Mouse (Mus musculus) stomach, embryonic 15.5 days (tissue): Measurements from ENCODE around the gene Apol9b. TPM values are rescaled to one million over a fixed set of nuclear protein-coding genes. Genes with fewer than 3 reads are reported as not detected.

Experiments used
- ATAC-seq: fragments of 200-750 bp; cut with Nextera tagmentation; 2 replicates; pipeline ENCODE4 v1.8.0; 2017; ENCODE audit warnings: low read depth, moderate number of reproducible peaks, moderate TSS enrichment; ENCODE audit not compliant: insufficient read depth, low FRiP score
- H3K27ac ChIP-seq: fragments of 300-500 bp; sonication (generic); 2 replicates; pipeline ENCODE4 v1.5.1; 2015; ENCODE audit warnings: mild to moderate bottlenecking, inconsistent platforms
- H3K27me3 ChIP-seq: fragments of 300-500 bp; sonication (generic); replicated peaks from 2 replicates; pipeline ENCODE4 v1.6.1; 2015; ENCODE audit warnings: inconsistent platforms
- H3K36me3 ChIP-seq: fragments of 300-500 bp; sonication (generic); 2 replicates; pipeline ENCODE4 v1.6.1; 2015; ENCODE audit warnings: inconsistent platforms
- H3K4me1 ChIP-seq: fragments of 300-500 bp; sonication (generic); 2 replicates; pipeline ENCODE4 v1.6.1; 2015; ENCODE audit warnings: inconsistent platforms
- H3K4me2 ChIP-seq: fragments of 300-500 bp; sonication (generic); 2 replicates; pipeline ENCODE4 v1.6.1; 2015; ENCODE audit warnings: mild to moderate bottlenecking, inconsistent platforms
- H3K4me3 ChIP-seq: fragments of 300-500 bp; sonication (generic); replicated peaks from 2 replicates; pipeline ENCODE4 v1.5.1; 2015; ENCODE audit warnings: inconsistent platforms
- H3K9ac ChIP-seq: fragments of 300-500 bp; sonication (generic); 2 replicates; pipeline ENCODE4 v1.6.1; 2015; ENCODE audit warnings: inconsistent platforms
- H3K9me3 ChIP-seq: fragments of 300-500 bp; sonication (generic); 2 replicates; pipeline ENCODE4 v1.6.1; 2016; ENCODE audit warnings: inconsistent platforms
- WGBS: fragments of 180-500 bp; shearing (Covaris S2); methylation state at CpG from one replicate; pipeline ENCODE4 v1.1.7; 2015; 5-methylcytosine and 5-hydroxymethylcytosine counted together
- polyA plus RNA-seq: library from polyadenylated mRNA; unstranded; fragments of >200 nt; fragmentation: Nextera tagmentation; extraction: Ambion mirVana; gene quantifications from 2 replicates; pipeline ENCODE4 v1.2.1, GENCODE M21; 2015

Gene Apol9b
- polyA plus RNA-seq, 1 experiment from 2014 or later: 0.13 TPM

DNA sequence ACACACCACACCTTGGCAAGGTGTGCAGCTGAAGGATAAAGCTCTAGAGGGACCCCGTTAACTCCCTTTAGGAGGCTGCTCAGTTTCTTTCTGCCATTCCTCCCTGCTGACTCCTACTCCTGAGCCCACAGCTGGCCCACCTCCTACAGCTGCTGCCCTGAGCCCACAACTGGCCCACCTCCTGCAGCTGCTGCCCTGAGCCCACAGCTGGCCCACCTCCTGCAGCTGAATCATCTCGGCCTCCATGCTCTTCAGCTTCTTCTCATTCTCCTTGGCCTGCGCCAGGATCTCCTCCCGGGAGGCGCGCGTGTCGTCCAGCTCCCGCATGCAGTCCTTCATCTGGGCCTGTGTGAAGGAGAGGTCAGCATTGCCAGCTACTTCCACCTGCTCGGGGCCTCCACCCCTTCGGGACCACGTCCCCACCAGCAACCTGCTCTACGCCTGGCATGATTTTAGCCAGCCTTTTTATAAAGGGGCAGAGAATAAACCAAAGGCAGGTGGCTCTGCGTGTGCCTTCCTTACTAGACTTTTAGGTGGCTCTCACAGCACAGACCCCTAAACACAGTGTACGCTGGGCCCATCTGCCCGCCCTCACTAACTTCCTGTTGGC, 36.8 kb downstream of the Apol9b start:
- no peaks in the 10 kb centered on the region for H3K27me3 ChIP-seq
- peaks cover 95% of the 10 kb centered on the region for H3K36me3 ChIP-seq
- 0 out of 2 replicates have a peak overlapping the region, but pooled peaks have one; percentile 5 for H3K27ac ChIP-seq
- no peaks in the 10 kb centered on the region for H3K9me3 ChIP-seq
- no peak overlapping the region for H3K4me2 ChIP-seq
- 84% methylated on average over 16 of the region's 16 CpGs for WGBS
- no peak overlapping the region for H3K4me3 ChIP-seq
- ATAC-seq: no peak
- no peak overlapping the region for H3K9ac ChIP-seq
- H3K4me1 ChIP-seq: no peaks in the 10 kb centered on the region

DNA sequence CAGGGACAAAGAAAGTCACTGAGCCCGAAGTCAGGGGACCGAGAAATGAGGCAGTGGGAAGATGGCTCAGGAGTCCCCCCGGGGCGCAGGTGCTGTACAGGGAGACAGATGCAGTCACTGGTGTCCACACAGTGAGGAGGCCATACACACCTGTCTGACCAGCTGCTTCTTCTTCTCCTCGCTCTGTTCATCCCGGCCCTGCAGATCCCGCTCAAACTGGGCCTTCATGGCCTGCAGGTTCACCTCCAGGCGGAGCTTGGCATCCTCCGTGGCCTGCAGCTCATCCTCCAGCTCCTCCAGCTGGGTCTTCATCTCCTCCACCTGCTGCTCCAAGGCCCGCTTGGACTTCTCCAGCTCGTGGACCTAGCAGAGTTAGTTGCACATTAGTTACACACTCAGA, 38.1 kb downstream of the Apol9b start:
- H3K9me3 ChIP-seq: no peaks in the 10 kb centered on the region
- no peak overlapping the region for H3K27ac ChIP-seq
- 91% methylated on average over 11 of the region's 11 CpGs for WGBS
- ATAC-seq: no peak
- H3K36me3 ChIP-seq: peaks cover 96% of the 10 kb centered on the region
- no peak overlapping the region for H3K4me3 ChIP-seq
- H3K4me1 ChIP-seq: no peaks in the 10 kb centered on the region
- no peaks in the 10 kb centered on the region for H3K27me3 ChIP-seq
- no peak overlapping the region for H3K9ac ChIP-seq
- no peak overlapping the region for H3K4me2 ChIP-seq

DNA sequence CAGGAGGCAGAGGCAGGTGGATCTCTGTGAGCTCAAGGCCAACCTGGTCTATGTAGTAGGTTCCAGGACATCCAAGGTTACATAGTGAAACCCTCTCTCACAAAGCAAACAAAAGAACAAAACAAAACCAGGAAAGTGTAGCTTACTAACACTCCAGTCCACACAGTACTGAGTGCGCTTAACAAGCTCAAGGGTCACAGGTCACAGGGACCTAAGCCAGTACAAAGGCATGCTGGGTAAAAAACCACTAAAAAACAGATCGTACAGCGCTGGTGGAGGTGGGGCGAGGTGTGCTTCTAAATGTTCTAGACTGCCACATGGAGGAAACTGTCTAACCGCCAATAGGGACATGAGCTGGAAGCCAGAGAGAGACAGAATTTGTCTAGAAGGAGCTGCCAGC, 41.5 kb downstream of the Apol9b start:
- no peaks in the 10 kb centered on the region for H3K27me3 ChIP-seq
- 96% methylated on average over 5 of the region's 5 CpGs for WGBS
- ATAC-seq: no peak
- H3K4me3 ChIP-seq: no peak overlapping the region
- H3K4me1 ChIP-seq: no peaks in the 10 kb centered on the region
- H3K9me3 ChIP-seq: no peaks in the 10 kb centered on the region
- peaks cover 97% of the 10 kb centered on the region for H3K36me3 ChIP-seq
- no peak overlapping the region for H3K4me2 ChIP-seq
- no peak overlapping the region for H3K9ac ChIP-seq
- no peak overlapping the region for H3K27ac ChIP-seq

DNA sequence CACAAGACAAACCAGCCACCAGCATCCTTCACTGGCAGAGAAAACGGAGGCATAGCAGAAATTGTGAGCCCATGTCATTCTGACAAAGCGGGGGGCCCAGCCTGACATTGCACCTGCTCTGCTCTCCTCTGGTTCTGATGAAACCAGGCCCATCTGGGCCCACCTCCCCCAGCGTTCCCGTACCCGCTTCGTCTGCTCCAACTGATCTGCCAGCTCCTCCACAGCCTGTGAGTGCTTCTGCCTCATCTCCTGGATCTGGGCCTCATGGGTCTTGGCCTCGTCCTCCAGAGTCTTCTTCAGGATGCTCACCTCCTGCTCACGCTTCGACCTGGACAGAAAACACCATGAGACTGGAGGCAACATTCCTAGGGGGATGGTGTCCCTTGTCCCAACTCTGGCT, 42.1 kb downstream of the Apol9b start:
- Histone ChIP-seq H3K4me1 (no peaks in the 10 kb centered on the region), H3K9me3 (no peaks in the 10 kb centered on the region), H3K36me3 (peaks cover 97% of the 10 kb centered on the region), H3K27ac (no peak overlapping the region), H3K27me3 (no peaks in the 10 kb centered on the region), H3K4me2 (no peak overlapping the region), H3K9ac (no peak overlapping the region), H3K4me3 (no peak overlapping the region)
- ATAC-seq: no peak
- 93% methylated on average over 9 of the region's 9 CpGs for WGBS

DNA sequence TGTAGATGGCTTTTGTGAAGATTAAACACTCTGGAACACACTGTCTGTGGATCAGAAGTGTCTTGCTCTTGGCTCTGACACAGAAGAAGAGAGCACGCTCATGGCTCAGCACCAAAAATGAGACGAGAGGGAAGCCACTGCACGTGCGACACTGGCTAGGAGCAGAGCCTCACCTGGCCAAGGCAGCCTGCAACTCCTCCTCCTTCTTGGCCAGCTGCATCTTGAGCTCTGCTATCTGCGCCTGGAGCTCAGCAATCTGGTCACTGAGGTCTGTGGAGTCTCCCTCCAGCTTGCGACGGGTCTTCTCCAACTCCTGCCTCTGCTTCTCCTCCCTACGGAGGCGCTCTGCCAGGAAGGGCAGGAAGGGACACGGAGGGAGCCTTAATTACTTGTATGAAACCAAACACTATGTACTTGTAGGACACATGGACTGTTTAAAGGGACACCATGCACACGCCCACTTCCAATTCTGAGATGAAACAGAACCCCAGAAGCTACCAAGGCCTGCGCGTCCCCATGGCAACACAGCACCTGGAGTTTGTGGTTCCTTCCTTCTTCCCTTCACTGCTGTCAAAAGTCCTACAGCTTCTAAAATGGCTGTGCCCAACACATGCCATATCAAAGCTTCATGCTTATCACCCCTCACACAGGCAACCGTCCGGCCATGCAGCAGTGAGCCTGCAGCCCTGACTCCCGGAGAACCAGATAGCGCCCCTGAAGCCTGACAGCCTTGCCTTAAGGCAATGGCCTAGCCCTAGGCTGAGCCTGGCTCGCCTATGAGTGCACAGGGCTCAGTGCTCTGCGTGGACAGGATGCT, 44.5 kb downstream of the Apol9b start:
- no peaks in the 10 kb centered on the region for H3K4me1 ChIP-seq
- peaks cover 96% of the 10 kb centered on the region for H3K36me3 ChIP-seq
- H3K9me3 ChIP-seq: no peaks in the 10 kb centered on the region
- H3K27me3 ChIP-seq: no peaks in the 10 kb centered on the region
- no peak overlapping the region for H3K4me3 ChIP-seq
- no peak overlapping the region for H3K27ac ChIP-seq
- ATAC-seq: peak; percentile 43
- H3K4me2 ChIP-seq: no peak overlapping the region
- H3K9ac ChIP-seq: no peak overlapping the region
- WGBS: 76% methylated on average over 19 of the region's 19 CpGs

DNA sequence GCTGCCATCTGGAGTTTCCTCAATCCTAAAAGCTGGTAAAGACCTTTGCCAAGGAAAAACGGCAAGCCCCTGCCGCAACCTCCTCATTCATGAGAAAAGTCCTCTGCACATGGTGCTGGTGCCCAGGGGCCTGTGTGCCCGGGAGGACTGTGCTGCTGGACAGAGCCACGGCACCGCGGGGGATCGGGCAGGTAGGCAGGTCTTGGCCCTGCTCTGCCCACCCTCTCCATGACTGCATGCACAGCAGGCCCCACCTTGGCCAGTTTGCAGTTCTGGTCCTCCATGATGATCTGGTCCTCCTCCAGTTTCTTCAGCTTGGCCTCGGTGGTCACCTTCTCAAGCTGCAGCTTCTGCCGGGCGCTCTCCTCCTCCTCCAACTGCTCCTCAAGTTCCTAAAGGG, 45.5 kb downstream of the Apol9b start:
- WGBS: 97% methylated on average over 10 of the region's 10 CpGs
- no peak overlapping the region for H3K27ac ChIP-seq
- no peaks in the 10 kb centered on the region for H3K27me3 ChIP-seq
- H3K4me1 ChIP-seq: no peaks in the 10 kb centered on the region
- H3K36me3 ChIP-seq: peaks cover 96% of the 10 kb centered on the region
- H3K4me2 ChIP-seq: no peak overlapping the region
- no peak overlapping the region for H3K9ac ChIP-seq
- no peaks in the 10 kb centered on the region for H3K9me3 ChIP-seq
- ATAC-seq: no peak
- no peak overlapping the region for H3K4me3 ChIP-seq

DNA sequence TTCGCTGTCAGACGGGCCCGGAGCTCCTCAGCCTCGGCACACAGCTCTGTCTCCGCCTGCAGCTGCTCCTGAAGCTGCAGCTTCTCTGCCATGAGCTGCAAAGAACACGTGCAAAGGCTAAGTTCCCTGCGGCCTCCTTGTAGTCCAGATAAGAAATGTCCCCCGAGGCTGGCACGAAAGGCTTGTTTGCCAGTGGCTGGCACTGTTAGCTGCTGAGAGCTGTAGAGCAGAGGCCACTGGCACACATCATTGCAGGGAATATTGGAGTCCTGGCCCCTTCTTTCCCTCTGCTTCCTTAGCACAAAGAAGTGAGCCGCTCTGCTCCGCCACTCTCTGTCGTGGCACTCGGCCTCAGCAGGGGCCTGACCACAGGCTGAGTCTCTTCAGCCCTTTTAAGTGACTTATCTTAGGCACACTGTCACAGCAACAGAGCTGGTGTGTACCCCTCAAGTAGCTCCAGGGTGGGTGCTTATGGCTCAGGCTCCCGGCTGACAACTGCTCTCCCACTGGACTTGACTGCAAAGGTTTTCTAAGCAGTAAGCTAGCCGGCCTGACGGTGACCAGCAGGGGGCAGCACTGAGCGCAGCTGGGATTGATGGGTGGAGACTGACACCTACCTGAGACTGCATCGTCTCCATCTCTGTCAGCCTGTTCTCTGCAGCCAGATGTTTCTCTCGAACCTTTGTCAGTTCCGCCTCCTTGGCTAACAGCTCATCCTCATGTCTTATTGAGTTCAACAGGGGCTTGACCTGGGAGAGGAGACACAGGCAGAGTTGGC, 46.5 kb downstream of the Apol9b start:
- peaks cover 96% of the 10 kb centered on the region for H3K36me3 ChIP-seq
- H3K4me3 ChIP-seq: no peak overlapping the region
- H3K4me1 ChIP-seq: no peaks in the 10 kb centered on the region
- H3K4me2 ChIP-seq: no peak overlapping the region
- ATAC-seq: no peak
- H3K27ac ChIP-seq: no peak overlapping the region
- no peak overlapping the region for H3K9ac ChIP-seq
- WGBS: 66% methylated on average over 20 of the region's 20 CpGs
- H3K9me3 ChIP-seq: no peaks in the 10 kb centered on the region
- H3K27me3 ChIP-seq: no peaks in the 10 kb centered on the region

DNA sequence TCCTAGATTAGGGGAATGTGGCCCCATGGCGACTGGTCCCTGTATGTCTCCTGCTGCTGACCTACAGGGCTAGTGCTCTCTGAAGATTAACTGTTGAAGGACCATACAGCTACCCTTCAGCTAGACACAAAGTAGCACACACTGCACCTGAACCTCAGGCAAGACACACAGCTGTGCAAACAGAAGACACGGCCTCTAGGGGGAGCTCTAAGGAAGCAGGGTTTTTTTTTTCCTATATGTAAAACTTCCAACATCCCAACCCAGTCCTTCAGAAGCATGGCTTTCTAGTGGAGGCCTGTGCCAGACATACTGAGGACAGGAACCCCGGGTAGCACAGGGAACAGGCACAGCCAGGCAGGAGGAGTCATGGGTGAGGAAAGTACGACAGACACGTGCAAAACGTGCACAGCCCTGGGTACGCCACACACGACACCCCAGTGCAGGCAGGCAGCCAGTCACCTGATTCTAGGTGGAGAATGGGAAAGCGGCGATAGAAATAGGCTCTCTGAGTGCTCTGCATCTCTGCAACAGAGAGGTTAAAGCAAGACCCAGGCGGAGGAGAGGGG, 53.7 kb downstream of the Apol9b start:
- Histone ChIP-seq H3K9ac (no peak overlapping the region), H3K4me3 (no peak overlapping the region), H3K9me3 (no peaks in the 10 kb centered on the region), H3K27ac (no peak overlapping the region), H3K4me2 (no peak overlapping the region), H3K36me3 (peaks cover 94% of the 10 kb centered on the region), H3K4me1 (no peaks in the 10 kb centered on the region), H3K27me3 (no peaks in the 10 kb centered on the region)
- ATAC-seq: no peak
- WGBS: 80% methylated on average over 11 of the region's 11 CpGs

DNA sequence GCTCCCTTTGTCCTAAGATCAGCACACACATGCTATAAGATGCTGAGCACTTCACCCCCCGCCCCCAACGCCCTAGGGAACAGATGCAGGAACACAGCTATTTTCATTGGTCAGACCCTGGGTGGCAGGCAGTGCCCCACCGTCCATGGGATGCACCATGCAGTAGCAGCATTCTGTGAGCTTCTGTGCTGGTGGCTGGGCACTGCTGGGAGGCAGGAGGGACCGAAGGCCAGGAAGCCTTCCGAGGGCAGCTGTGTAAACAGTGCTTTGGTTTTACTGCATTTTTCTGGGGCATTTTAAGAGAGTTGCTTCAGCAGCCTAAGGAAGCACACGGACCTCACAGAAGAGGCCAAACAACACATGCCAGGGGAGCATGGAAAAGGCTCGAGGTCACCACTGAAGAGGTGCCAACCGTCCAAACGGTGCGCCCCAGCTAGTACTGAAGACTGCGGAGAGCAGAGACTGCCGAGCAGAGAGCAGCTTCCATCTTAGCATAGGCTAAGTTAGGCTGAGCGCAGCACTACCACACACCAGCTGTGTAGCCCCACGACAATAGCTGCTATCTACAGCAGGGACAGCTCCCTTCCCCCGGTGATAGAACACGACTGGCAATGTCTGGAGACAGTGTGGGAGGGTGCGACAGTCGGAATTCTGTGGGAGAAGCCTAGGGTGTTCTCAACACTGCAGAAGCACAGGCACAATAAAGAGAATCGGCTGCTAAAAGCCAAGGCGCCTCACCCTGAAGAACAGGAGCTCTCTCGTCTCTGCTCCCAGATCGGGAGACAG, 55.4 kb downstream of the Apol9b start:
- 69% methylated on average over 22 of the region's 22 CpGs for WGBS

DNA sequence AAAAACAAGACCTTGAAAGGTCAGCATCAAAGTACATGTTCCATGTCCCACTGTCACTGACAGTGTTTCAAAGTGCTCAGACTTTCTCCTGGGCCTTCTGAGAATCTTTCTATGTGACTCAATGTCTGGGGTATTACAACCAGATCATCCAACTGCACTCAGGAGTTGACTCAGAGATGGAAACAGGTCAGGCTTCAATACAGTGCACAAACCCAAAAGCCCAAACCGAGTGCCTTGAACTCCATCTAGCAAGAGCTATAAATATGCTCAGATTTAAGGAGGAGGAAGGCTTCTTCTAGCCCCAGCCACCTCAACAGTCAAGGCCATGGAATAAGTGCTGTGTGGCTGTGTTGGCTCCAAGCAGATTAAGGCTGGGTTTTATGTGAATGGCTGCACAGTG, 57.0 kb downstream of the Apol9b start:
- Histone ChIP-seq H3K36me3 (peaks cover 93% of the 10 kb centered on the region), H3K27me3 (no peaks in the 10 kb centered on the region), H3K27ac (no peak overlapping the region), H3K4me2 (no peak overlapping the region), H3K4me3 (no peak overlapping the region), H3K4me1 (no peaks in the 10 kb centered on the region), H3K9ac (no peak overlapping the region), H3K9me3 (no peaks in the 10 kb centered on the region)
- no peak for ATAC-seq
- WGBS: 82% methylated on average over 1 of the region's 1 CpGs

More for the DNA sequence above, 55.4 kb downstream of the Apol9b start:
- no peak for ATAC-seq
- Histone ChIP-seq H3K36me3 (peaks cover 92% of the 10 kb centered on the region), H3K4me3 (no peak overlapping the region), H3K4me1 (no peaks in the 10 kb centered on the region), H3K9me3 (no peaks in the 10 kb centered on the region), H3K27ac (no peak overlapping the region), H3K4me2 (no peak overlapping the region), H3K9ac (no peak overlapping the region), H3K27me3 (no peaks in the 10 kb centered on the region)
